Mouse (Mus musculus) hindbrain, embryonic 11.5 days (tissue): ENCODE results near the gene Tmub1. TPM values are rescaled to one million over a fixed set of nuclear protein-coding genes. Genes with fewer than 3 reads are reported as not detected.
"Not testable (repeated sequence)": the region's sequence is repeated elsewhere in the genome, so short reads cannot be mapped to it uniquely, and the experiment has no call there.

ENCODE experiments used
- ATAC-seq: fragments of 200-750 bp; cut with Nextera tagmentation; 2 replicates; pipeline ENCODE4 v1.8.0; 2017; ENCODE audit warnings: mild to moderate bottlenecking, moderate TSS enrichment, moderate library complexity; ENCODE audit not compliant: low FRiP score
- DNase-seq: peaks from one replicate; pipeline ENCODE4 v3.0.0-alpha.2; 2015; ENCODE audit warnings: low spot score
- H3K27ac ChIP-seq: fragments of 300-500 bp; sonication (generic); 2 replicates; pipeline ENCODE4 v1.5.1; 2014; ENCODE audit warnings: mild to moderate bottlenecking, low read depth, low read length
- H3K27me3 ChIP-seq: fragments of 300-500 bp; sonication (generic); 2 replicates; pipeline ENCODE4 v1.6.1; 2014; ENCODE audit warnings: mild to moderate bottlenecking, low read length, moderate library complexity, mixed read lengths; ENCODE audit not compliant: control insufficient read depth, insufficient read depth
- H3K36me3 ChIP-seq: fragments of 300-500 bp; sonication (generic); 2 replicates; pipeline ENCODE4 v1.6.1; 2014; ENCODE audit warnings: mild to moderate bottlenecking, low read length, moderate library complexity, mixed read lengths; ENCODE audit not compliant: control insufficient read depth, insufficient read depth
- H3K4me1 ChIP-seq: fragments of 300-500 bp; sonication (generic); replicated peaks from 2 replicates; pipeline ENCODE4 v1.6.1; 2014; ENCODE audit warnings: low read length, mixed read lengths; ENCODE audit not compliant: control insufficient read depth, insufficient read depth
- H3K4me2 ChIP-seq: fragments of 300-500 bp; sonication (generic); replicated peaks from 2 replicates; pipeline ENCODE4 v1.6.1; 2014; ENCODE audit warnings: mild to moderate bottlenecking, low read depth, low read length
- H3K4me3 ChIP-seq: fragments of 300-500 bp; sonication (generic); 2 replicates; pipeline ENCODE4 v1.5.1; 2014; ENCODE audit warnings: low read depth, low read length
- H3K9ac ChIP-seq: fragments of 300-500 bp; sonication (generic); 2 replicates; pipeline ENCODE4 v1.6.1; 2014; ENCODE audit warnings: low read depth, low read length
- H3K9me3 ChIP-seq: fragments of 300-500 bp; sonication (generic); 2 replicates; pipeline ENCODE4 v1.6.1; 2016; ENCODE audit warnings: low read length; ENCODE audit not compliant: control insufficient read depth
- WGBS: fragments of 180-500 bp; shearing (Covaris S2); extraction: QIAGEN DNeasy Blood & Tissue Kit; methylation state at CpG from one replicate; pipeline ENCODE4 v1.1.7; 2014; 5-methylcytosine and 5-hydroxymethylcytosine counted together
- polyA plus RNA-seq: library from polyadenylated mRNA; unstranded; fragments of >200 nt; fragmentation: Nextera tagmentation; extraction: Ambion mirVana; gene quantifications from 2 replicates; pipeline ENCODE4 v1.2.1, GENCODE M21; 2014

Gene Tmub1
- polyA plus RNA-seq, 1 experiment from 2014 or later: 33.6 TPM

DNA sequence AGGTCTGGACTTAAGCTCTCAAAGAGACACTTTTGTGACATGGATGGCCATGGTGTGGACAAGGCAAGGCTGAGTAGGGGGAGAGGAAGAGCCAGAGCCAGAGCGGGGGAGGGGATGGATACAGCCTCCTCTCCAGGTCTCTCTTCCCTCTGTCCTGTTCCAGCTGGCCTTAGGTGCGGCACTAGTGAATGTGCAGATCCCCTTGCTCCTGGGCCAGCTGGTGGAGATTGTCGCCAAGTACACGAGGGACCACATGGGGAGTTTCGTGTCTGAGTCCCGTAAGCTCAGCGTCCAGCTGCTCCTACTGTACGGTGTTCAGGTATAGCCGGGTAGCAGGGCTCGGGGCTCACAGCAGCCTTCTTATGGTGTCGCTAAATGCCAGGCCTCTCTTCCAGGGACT, 47.3 kb downstream of the Tmub1 start:
- H3K4me3 ChIP-seq: no peak overlapping the region
- H3K9ac ChIP-seq: no peak overlapping the region
- WGBS: 90% methylated on average over 11 of the region's 11 CpGs
- no peaks in the 10 kb centered on the region for H3K36me3 ChIP-seq
- ATAC-seq (no peak), DNase-seq (no peak)
- no peak overlapping the region for H3K27ac ChIP-seq
- no peaks in the 10 kb centered on the region for H3K4me1 ChIP-seq
- H3K9me3 ChIP-seq: no peaks in the 10 kb centered on the region
- H3K4me2 ChIP-seq: no peak overlapping the region
- no peaks in the 10 kb centered on the region for H3K27me3 ChIP-seq

DNA sequence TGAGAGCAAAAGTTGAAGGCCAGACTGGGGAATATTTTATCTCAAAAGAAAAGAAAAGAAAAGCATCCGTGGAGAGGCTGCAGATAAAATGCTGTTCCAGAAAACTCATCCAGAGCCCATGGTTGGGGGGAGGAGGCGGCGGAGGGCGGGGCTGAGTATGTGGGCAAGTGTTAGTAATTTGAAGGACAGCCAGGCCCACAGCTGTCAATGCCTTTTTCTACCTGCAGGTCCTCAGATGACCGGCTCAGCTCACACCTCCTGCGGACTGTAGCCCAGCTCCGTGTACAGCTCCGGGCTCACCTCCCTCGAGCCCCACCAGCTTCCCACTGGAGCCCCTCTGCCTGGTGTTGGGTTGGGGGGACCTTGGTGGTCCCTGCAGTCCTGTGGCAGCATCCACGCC, 48.0 kb downstream of the Tmub1 start:
- Histone ChIP-seq H3K27me3 (no peaks in the 10 kb centered on the region), H3K36me3 (no peaks in the 10 kb centered on the region), H3K27ac (no peak overlapping the region), H3K9me3 (no peaks in the 10 kb centered on the region), H3K4me2 (no peak overlapping the region), H3K9ac (no peak overlapping the region), H3K4me1 (no peaks in the 10 kb centered on the region), H3K4me3 (no peak overlapping the region)
- WGBS: 88% methylated on average over 10 of the region's 10 CpGs
- no peak for ATAC-seq
- DNase-seq: no peak

DNA sequence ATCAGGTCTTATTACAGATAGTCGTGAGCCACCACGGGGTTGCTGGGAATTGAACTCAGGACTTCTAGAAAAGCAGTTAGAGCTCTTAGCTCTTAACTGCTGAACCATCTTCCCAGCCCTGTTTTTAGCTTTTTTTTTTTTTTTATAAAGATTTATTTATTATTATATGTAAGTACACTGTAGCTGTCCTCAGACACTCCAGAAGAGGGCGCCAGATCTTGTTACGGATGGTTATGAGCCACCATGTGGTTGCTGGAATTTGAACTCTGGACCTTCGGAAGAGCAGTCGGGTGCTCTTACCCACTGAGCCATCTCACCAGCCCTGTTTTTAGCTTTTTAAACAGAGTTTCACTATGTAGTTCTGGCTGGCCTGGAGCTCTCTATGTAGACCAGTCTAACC, 51.4 kb downstream of the Tmub1 start:
- H3K4me3 ChIP-seq, H3K4me2 ChIP-seq, DNase-seq, H3K27me3 ChIP-seq, H3K36me3 ChIP-seq, H3K4me1 ChIP-seq, H3K27ac ChIP-seq, ATAC-seq, H3K9me3 ChIP-seq, H3K9ac ChIP-seq: not testable (repeated sequence)
- 95% methylated on average over 6 of the region's 6 CpGs for WGBS

Other genes with a start within 250 kb of the Tmub1 start
- gene Kcnh2, start 96.2 kb downstream of the Tmub1 start, polyA plus RNA-seq: 11.9 and 12.3 TPM in 2 replicates
- 4.5 and 5.2 TPM in 2 replicates for gene Nos3, start 83.0 kb downstream of the Tmub1 start, polyA plus RNA-seq
- gene Atg9b, start 55.7 kb downstream of the Tmub1 start, polyA plus RNA-seq: 0.12 and 0.28 TPM in 2 replicates
- gene Abcb8, start 54.2 kb downstream of the Tmub1 start, polyA plus RNA-seq: 29.7 and 31.7 TPM in 2 replicates
- 0.52 and 0.88 TPM in 2 replicates for gene Asic3, start 34.5 kb downstream of the Tmub1 start, polyA plus RNA-seq
- 56.3 and 62.4 TPM in 2 replicates for gene Cdk5, start 24.3 kb downstream of the Tmub1 start, polyA plus RNA-seq
- 14.3 and 17.9 TPM in 2 replicates for gene Slc4a2, start 24.0 kb downstream of the Tmub1 start, polyA plus RNA-seq
- gene Fastk, start 2.6 kb downstream of the Tmub1 start, polyA plus RNA-seq: 86.7 and 88.5 TPM in 2 replicates
- 38.8 and 50.1 TPM in 2 replicates for gene Agap3, start 4.3 kb upstream of the Tmub1 start, polyA plus RNA-seq
- gene Gbx1, start 79.3 kb upstream of the Tmub1 start, polyA plus RNA-seq: 1.0 and 1.9 TPM in 2 replicates
- gene Asb10, start 93.1 kb upstream of the Tmub1 start, polyA plus RNA-seq: 0.20 and 0.33 TPM in 2 replicates
- 0.14 TPM in 1 of 2 replicates, not detected in the other for gene 4931409K22Rik, start 109.0 kb upstream of the Tmub1 start, polyA plus RNA-seq
- gene Abcf2, start 129.6 kb upstream of the Tmub1 start, polyA plus RNA-seq: 121 and 136 TPM in 2 replicates
- 8.6 and 8.7 TPM in 2 replicates for gene Chpf2, start 138.9 kb upstream of the Tmub1 start, polyA plus RNA-seq
- gene Smarcd3, start 176.6 kb upstream of the Tmub1 start, polyA plus RNA-seq: 42.3 and 45.9 TPM in 2 replicates
- 36.0 and 37.3 TPM in 2 replicates for gene Nub1, start 237.7 kb upstream of the Tmub1 start, polyA plus RNA-seq